Mouse (Mus musculus) midbrain, embryonic 15.5 days (tissue): ENCODE results near the gene Svep1. TPM values are rescaled to one million over a fixed set of nuclear protein-coding genes. Genes with fewer than 3 reads are reported as not detected.

Experiments used
- ATAC-seq: fragments of 200-750 bp; cut with Nextera tagmentation; replicated peaks from 2 replicates; pipeline ENCODE4 v1.8.0; 2017; ENCODE audit warnings: moderate TSS enrichment
- H3K27ac ChIP-seq: fragments of 300-500 bp; sonication (generic); 2 replicates; pipeline ENCODE4 v1.5.1; 2015; ENCODE audit warnings: mild to moderate bottlenecking, inconsistent platforms
- H3K27me3 ChIP-seq: fragments of 300-500 bp; sonication (generic); replicated peaks from 2 replicates; pipeline ENCODE4 v1.6.1; 2015; ENCODE audit warnings: inconsistent platforms
- H3K36me3 ChIP-seq: fragments of 300-500 bp; sonication (generic); replicated peaks from 2 replicates; pipeline ENCODE4 v1.6.1; 2015; ENCODE audit warnings: inconsistent platforms
- H3K4me1 ChIP-seq: fragments of 300-500 bp; sonication (generic); 2 replicates; pipeline ENCODE4 v1.6.1; 2015; ENCODE audit warnings: inconsistent platforms
- H3K4me2 ChIP-seq: fragments of 300-500 bp; sonication (generic); 2 replicates; pipeline ENCODE4 v1.6.1; 2015; ENCODE audit warnings: inconsistent platforms, mild to moderate bottlenecking, moderate library complexity
- H3K4me3 ChIP-seq: fragments of 300-500 bp; sonication (generic); 2 replicates; pipeline ENCODE4 v1.5.1; 2015; ENCODE audit warnings: mild to moderate bottlenecking, inconsistent platforms
- H3K9ac ChIP-seq: fragments of 300-500 bp; sonication (generic); 2 replicates; pipeline ENCODE4 v1.6.1; 2015; ENCODE audit warnings: mild to moderate bottlenecking, inconsistent platforms
- H3K9me3 ChIP-seq: fragments of 300-500 bp; sonication (generic); 2 replicates; pipeline ENCODE4 v1.6.1; 2016; ENCODE audit warnings: inconsistent platforms
- WGBS: fragments of 180-500 bp; shearing (Covaris S2); methylation state at CpG from one replicate; pipeline ENCODE4 v1.1.7; 2015; ENCODE audit warnings: mixed read lengths; 5-methylcytosine and 5-hydroxymethylcytosine counted together
- polyA plus RNA-seq: library from polyadenylated mRNA; unstranded; fragments of >200 nt; fragmentation: Nextera tagmentation; extraction: Ambion mirVana; gene quantifications from 2 replicates; pipeline ENCODE4 v1.2.1, GENCODE M21; 2015

Gene Svep1
- polyA plus RNA-seq, 1 experiment from 2014 or later = 0.76 TPM

GRCm38 (mm10) chr4:58196795-58197194 lies 9.9 kb downstream of the Svep1 start:
- H3K27me3 ChIP-seq = no peaks in the 10 kb centered on the region
- H3K36me3 ChIP-seq = no peaks in the 10 kb centered on the region
- no peak overlapping the region for H3K4me2 ChIP-seq
- WGBS = 79% methylated on average over 4 of the region's 4 CpGs
- H3K9ac ChIP-seq = no peak overlapping the region
- H3K9me3 ChIP-seq = no peaks in the 10 kb centered on the region
- no peak for ATAC-seq
- H3K4me1 ChIP-seq = no peaks in the 10 kb centered on the region
- no peak overlapping the region for H3K4me3 ChIP-seq
- no peak overlapping the region for H3K27ac ChIP-seq

DNA sequence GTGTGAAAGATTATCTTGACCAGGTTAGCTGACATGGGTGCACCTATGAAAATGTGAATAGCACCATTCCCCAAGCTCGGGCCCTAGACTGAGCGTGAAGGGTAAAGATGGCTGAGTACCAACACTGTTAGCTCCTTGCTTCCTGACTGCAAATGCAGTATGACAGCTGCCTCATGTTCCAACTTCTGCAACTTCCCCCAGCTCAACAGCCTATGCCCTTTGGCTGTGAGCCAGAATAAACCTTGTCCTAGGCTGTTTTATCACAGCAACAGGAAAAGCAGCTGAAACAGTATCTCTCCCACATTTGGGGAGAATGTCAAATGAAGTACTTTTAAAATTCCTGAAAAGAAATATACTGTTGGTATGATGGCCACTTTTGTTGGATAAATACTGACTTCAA lies 10.7 kb downstream of the Svep1 start:
- no peak overlapping the region for H3K27ac ChIP-seq
- no peak for ATAC-seq
- H3K4me3 ChIP-seq = no peak overlapping the region
- H3K36me3 ChIP-seq = no peaks in the 10 kb centered on the region
- WGBS = 94% methylated on average over 2 of the region's 2 CpGs
- no peaks in the 10 kb centered on the region for H3K4me1 ChIP-seq
- no peak overlapping the region for H3K9ac ChIP-seq
- H3K9me3 ChIP-seq = no peaks in the 10 kb centered on the region
- H3K4me2 ChIP-seq = no peak overlapping the region
- H3K27me3 ChIP-seq = no peaks in the 10 kb centered on the region

DNA sequence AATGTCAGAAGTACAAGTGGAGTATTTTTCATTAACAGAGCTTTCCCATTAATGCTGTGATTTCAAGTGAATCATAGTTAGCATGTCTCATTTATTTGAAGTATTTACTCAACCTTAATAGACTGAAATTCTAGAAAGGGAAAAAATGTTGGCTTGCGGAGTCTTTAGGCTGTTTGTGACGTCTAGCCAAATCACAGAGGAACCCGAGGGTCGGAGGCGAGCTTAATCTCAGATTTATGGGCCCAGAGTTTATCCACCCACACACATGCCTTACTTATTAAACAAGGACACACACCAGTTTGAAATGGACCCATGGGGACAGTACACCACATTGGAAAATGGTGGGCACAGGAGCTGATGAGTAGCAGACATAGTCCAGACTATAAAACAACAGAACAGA lies 17.4 kb downstream of the Svep1 start:
- ATAC-seq = no peak
- Histone ChIP-seq H3K9ac (no peak overlapping the region), H3K4me1 (no peaks in the 10 kb centered on the region), H3K27ac (no peak overlapping the region), H3K9me3 (no peaks in the 10 kb centered on the region), H3K36me3 (no peaks in the 10 kb centered on the region), H3K4me3 (no peak overlapping the region), H3K27me3 (no peaks in the 10 kb centered on the region), H3K4me2 (no peak overlapping the region)
- 91% methylated on average over 5 of the region's 5 CpGs for WGBS

DNA sequence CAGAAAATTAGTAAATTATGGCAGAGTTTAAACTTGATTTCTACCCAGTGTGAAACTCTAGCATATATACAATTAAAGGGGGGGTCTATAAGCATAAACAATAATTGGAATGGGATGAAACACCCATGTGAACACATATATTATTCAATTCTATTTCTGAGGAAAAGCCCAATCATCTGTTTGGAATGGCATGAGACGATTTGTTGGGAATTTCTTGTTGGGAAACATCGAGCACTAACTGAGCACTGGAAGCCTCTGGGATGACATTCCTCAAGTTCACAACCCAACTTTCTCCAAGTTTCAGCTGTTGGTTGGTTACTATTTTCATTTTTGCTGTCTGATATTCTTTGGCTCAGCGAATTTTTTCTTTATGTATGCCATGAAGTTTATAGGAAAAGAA lies 21.3 kb downstream of the Svep1 start:
- Histone ChIP-seq H3K4me1 (no peaks in the 10 kb centered on the region), H3K4me2 (no peak overlapping the region), H3K27me3 (no peaks in the 10 kb centered on the region), H3K9me3 (no peaks in the 10 kb centered on the region), H3K4me3 (no peak overlapping the region), H3K9ac (no peak overlapping the region), H3K27ac (no peak overlapping the region), H3K36me3 (no peaks in the 10 kb centered on the region)
- 85% methylated on average over 3 of the region's 3 CpGs for WGBS
- no peak for ATAC-seq

DNA sequence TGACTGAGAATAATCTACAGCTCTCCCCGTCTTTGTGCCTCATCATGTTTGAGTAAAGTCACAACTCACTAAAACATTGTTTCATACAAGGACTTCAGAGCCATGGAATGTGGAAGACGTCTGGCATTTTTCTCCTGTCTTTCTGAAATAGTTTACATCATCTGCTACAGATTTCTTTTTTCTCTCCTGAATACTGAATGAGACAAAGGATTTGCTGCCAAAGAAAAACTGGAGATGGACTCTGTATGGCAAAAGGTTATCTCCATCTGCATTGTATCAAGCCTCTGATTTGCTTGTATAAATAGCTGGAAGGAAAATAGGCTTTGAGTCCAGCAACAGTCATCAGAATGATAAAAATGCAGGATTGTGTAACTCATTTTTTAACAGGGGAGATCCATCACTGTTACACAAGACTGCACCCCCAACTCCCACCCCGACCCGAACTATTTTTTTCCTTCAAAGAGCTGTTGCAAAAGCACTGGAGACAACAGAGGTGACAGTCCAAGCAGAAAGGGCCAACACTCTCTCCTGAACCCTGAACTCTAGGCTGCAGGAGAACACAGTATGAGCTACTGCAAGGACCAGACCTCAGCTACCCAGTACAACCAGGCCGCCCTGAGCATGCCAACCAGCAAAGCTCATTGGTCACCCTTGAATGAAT lies 21.8 kb downstream of the Svep1 start:
- no peaks in the 10 kb centered on the region for H3K9me3 ChIP-seq
- H3K4me1 ChIP-seq = no peaks in the 10 kb centered on the region
- no peak overlapping the region for H3K27ac ChIP-seq
- H3K9ac ChIP-seq = no peak overlapping the region
- no peak overlapping the region for H3K4me3 ChIP-seq
- H3K36me3 ChIP-seq = no peaks in the 10 kb centered on the region
- H3K4me2 ChIP-seq = no peak overlapping the region
- no peaks in the 10 kb centered on the region for H3K27me3 ChIP-seq
- WGBS = 79% methylated on average over 5 of the region's 5 CpGs
- ATAC-seq = no peak

DNA sequence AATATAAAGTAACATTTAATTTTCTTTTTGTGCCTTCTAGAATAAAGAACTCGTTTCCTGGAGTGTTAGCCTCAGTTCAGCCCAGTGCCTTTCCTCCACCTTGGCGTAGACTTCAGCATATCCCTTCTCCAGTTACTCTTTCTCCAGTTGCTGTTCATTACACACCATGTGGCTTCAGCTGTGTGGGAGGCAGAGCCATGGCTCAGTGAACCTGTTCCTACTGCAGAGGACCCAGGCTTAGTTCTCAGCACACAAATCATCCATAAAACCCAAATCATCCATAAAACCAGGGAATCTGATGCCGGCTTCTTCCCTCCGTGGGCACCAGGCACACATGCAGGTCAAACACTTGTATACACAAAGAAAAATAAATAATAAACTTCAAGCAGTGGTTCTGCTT lies 22.8 kb downstream of the Svep1 start:
- Histone ChIP-seq H3K9me3 (no peaks in the 10 kb centered on the region), H3K4me1 (no peaks in the 10 kb centered on the region), H3K4me2 (no peak overlapping the region), H3K4me3 (no peak overlapping the region), H3K36me3 (no peaks in the 10 kb centered on the region), H3K27me3 (no peaks in the 10 kb centered on the region), H3K9ac (no peak overlapping the region), H3K27ac (no peak overlapping the region)
- 93% methylated on average over 4 of the region's 4 CpGs for WGBS
- ATAC-seq = no peak

DNA sequence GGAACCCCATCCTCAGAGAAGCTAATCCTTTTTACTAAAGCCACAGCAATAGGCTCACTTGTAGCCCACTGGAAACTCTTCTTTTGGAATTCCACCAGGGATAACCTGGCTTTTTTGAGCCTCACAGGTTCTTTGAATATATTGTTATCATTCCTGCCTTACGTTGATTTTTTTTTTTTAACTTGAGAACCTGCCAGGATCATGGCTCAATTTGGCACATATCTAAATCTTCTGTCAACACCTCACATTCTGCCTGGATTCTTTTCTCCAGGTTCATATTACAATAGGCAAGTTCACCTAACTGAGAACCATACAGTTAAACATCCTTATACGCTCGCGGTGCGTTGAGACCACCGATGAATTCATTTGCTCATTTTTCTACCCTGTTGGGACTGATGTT lies 28.2 kb downstream of the Svep1 start:
- H3K9ac ChIP-seq = no peak overlapping the region
- ATAC-seq = no peak
- H3K4me1 ChIP-seq = no peaks in the 10 kb centered on the region
- no peak overlapping the region for H3K27ac ChIP-seq
- H3K4me2 ChIP-seq = no peak overlapping the region
- WGBS = 91% methylated on average over 6 of the region's 6 CpGs
- H3K4me3 ChIP-seq = no peak overlapping the region
- H3K9me3 ChIP-seq = no peaks in the 10 kb centered on the region
- no peaks in the 10 kb centered on the region for H3K27me3 ChIP-seq
- no peaks in the 10 kb centered on the region for H3K36me3 ChIP-seq

GRCm38 (mm10) chr4:58177256-58177655 lies 29.4 kb downstream of the Svep1 start:
- WGBS = 92% methylated on average over 15 of the region's 15 CpGs
- Histone ChIP-seq H3K9me3 (no peaks in the 10 kb centered on the region), H3K27ac (no peak overlapping the region), H3K36me3 (no peaks in the 10 kb centered on the region), H3K27me3 (no peaks in the 10 kb centered on the region), H3K4me1 (no peaks in the 10 kb centered on the region), H3K4me3 (no peak overlapping the region), H3K9ac (no peak overlapping the region), H3K4me2 (no peak overlapping the region)
- ATAC-seq = no peak

- Histone ChIP-seq H3K27me3 (no peaks in the 10 kb centered on the region), H3K9me3 (no peaks in the 10 kb centered on the region), H3K27ac (no peak overlapping the region), H3K4me1 (no peaks in the 10 kb centered on the region), H3K4me2 (no peak overlapping the region), H3K36me3 (no peaks in the 10 kb centered on the region), H3K4me3 (no peak overlapping the region), H3K9ac (no peak overlapping the region)
- 67% methylated on average over 4 of the region's 4 CpGs for WGBS
- ATAC-seq = no peak
These were observed 32.1 kb downstream of the Svep1 start for GRCm38 (mm10) chr4:58174435-58174987.

DNA sequence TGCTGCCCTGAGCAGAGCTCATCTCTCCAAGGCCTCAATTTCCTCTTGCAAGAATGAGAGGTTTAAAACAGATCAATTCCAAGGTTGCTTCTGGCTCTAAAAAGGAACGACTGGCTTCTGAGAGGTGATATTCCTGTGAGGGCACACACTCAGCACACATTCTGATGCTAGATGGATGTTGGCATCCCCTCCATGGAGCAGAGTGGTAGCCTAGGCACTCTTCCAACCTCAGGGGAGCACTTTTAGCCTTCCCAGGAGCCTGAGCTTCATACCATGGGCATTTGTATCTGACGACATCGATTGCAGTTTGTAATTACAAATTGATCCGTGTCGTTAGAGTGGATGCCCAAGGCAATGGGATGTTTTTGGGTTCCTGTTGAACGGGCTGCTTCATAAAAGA lies 33.3 kb downstream of the Svep1 start:
- Histone ChIP-seq H3K4me2 (no peak overlapping the region), H3K4me3 (no peak overlapping the region), H3K27me3 (no peaks in the 10 kb centered on the region), H3K27ac (no peak overlapping the region), H3K36me3 (no peaks in the 10 kb centered on the region), H3K4me1 (no peaks in the 10 kb centered on the region), H3K9me3 (no peaks in the 10 kb centered on the region), H3K9ac (no peak overlapping the region)
- WGBS = 80% methylated on average over 6 of the region's 6 CpGs
- no peak for ATAC-seq

GRCm38 (mm10) chr4:58170430-58170829 lies 36.2 kb downstream of the Svep1 start:
- Histone ChIP-seq H3K4me3 (no peak overlapping the region), H3K27ac (no peak overlapping the region), H3K27me3 (no peaks in the 10 kb centered on the region), H3K4me1 (no peaks in the 10 kb centered on the region), H3K36me3 (no peaks in the 10 kb centered on the region), H3K9ac (no peak overlapping the region), H3K9me3 (no peaks in the 10 kb centered on the region), H3K4me2 (no peak overlapping the region)
- 87% methylated on average over 5 of the region's 5 CpGs for WGBS
- no peak for ATAC-seq

GRCm38 (mm10) chr4:58169918-58170317 lies 36.7 kb downstream of the Svep1 start:
- 90% methylated on average over 2 of the region's 2 CpGs for WGBS
- no peaks in the 10 kb centered on the region for H3K27me3 ChIP-seq
- H3K4me1 ChIP-seq = no peaks in the 10 kb centered on the region
- H3K36me3 ChIP-seq = no peaks in the 10 kb centered on the region
- no peak for ATAC-seq
- no peak overlapping the region for H3K9ac ChIP-seq
- no peak overlapping the region for H3K27ac ChIP-seq
- H3K4me3 ChIP-seq = no peak overlapping the region
- H3K9me3 ChIP-seq = no peaks in the 10 kb centered on the region
- no peak overlapping the region for H3K4me2 ChIP-seq

DNA sequence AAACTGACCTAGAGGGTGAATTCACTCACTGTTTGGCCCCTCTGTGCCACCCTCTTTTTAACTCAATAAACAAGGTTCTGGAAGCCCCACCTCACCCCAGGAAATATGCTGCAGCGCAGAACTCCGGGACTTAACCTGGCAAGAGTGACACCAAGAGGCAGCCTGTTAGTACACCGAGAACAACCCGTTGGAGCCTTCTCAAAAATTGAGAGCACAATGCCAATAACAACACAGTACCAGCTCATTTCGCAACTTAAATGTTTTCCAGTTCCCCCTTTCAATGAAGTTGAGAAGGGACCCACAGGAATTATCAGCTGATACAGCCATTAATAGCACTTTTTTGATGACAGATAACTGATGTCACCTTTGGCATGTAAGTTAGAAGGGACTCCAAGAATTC lies 38.3 kb downstream of the Svep1 start:
- Histone ChIP-seq H3K9me3 (no peaks in the 10 kb centered on the region), H3K36me3 (no peaks in the 10 kb centered on the region), H3K4me1 (no peaks in the 10 kb centered on the region), H3K4me2 (no peak overlapping the region), H3K4me3 (no peak overlapping the region), H3K27ac (no peak overlapping the region), H3K27me3 (no peaks in the 10 kb centered on the region), H3K9ac (no peak overlapping the region)
- WGBS = 90% methylated on average over 5 of the region's 5 CpGs
- no peak for ATAC-seq
